Mouse (Mus musculus): ENCODE data around the gene Abracl. TPM values are rescaled to one million over a fixed set of nuclear protein-coding genes. Genes with fewer than 3 reads are reported as not detected.

The Abracl gene
- total RNA-seq, 2 experiments from 2014 or later = 24.9 to 31.0 TPM

DNA sequence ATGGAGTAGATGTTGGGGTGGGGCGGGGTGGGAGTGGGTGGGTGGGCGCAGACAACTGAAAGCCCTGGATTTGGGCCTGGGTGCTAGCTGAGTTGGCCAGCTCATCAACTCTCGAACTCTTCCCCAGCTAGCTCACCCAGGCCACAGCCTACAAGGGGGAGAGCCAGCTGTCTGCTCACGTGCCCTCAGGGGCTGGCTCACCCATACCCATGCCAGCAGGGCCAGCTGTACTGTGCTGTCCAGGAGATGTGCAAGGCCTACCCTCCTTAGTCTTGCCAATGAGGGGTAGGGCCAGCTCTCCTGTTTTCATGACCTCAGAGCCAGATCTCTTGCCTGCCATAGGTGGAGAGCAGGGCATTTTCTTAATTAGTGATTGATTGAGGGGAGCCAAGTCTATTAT lies 11.3 kb upstream of the Abracl start:
- no peak for DNase-seq (ENCODE audit: low spot score in 2 of 2)

DNA sequence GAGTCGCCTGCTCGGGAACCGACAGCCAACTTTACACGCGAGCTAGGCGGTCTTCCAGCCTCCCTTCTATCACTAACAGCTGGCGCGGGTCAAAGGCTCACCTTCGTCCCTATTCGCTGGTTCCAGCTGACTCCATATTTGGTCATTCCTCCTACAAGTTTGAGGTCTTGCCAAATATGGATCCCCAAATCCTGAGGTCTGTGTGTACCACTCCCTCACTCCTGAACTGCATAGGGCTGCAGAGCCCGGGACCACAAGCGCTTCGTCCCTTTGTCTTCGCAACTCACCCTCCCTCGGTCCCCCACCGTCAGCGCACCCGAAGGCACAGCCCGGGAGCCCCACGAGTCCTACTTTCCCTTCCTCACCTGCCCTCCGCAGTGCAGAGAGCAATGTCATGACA lies 776 bp downstream of the Abracl start:
- peak; percentile 34 to 41 for DNase-seq (ENCODE audit: low spot score in 2 of 2)

DNA sequence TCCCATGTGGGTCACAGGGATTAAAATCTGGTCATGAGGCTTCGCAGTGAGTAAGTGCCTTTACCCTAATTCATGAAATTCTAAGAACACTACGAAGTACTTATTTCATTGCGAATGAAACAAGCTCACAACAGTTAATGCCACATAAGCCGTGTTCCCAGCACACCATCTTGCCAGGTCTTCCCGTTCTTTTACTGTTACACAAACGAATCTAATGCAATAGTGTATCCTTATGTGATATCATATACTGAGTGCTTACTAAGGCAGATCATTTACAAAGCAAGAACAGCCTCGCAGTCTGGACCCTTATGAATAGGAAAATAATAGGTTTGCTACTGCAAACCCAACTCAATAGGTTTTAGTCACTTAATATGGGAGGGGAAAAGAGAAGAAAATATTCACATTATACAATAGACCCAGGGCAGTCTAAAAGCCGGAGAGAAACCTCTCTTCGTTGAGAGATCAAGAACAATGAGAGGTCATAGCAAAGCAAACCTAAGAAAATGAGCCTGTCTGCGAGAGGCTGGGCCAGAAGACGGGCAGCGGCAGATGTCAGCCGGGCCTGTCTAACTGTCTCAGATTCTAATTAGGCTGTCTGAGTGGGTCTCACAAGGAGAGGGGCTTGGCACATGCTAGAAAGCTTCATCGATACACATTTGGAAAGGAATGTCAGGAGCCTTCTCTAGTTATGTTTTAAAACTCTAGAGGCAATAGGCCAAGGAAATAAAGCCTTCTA lies 1.3 kb downstream of the Abracl start:
- no peak for DNase-seq (ENCODE audit: low spot score in 2 of 2)

DNA sequence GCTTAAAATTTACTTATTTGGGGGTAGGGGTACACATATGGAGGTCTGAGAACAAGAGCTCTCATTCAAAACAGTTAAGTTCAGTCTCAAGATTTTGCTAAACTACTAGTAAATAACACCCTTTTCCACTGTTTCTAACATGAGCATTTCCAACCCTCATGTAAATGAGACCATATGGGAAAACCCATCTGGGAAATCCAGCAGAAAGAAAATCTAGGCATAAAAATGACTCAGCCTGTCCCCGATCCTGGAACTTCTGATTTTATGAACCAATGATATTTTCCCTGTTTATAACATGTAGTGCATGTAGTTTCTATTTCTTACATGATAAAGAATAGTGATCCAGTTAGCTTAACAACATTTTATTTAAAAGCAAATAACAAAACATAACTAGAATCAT lies 2.2 kb downstream of the Abracl start:
- DNase-seq (ENCODE audit: low spot score in 2 of 2) = peak in 1 of 2 experiments; percentile 28

DNA sequence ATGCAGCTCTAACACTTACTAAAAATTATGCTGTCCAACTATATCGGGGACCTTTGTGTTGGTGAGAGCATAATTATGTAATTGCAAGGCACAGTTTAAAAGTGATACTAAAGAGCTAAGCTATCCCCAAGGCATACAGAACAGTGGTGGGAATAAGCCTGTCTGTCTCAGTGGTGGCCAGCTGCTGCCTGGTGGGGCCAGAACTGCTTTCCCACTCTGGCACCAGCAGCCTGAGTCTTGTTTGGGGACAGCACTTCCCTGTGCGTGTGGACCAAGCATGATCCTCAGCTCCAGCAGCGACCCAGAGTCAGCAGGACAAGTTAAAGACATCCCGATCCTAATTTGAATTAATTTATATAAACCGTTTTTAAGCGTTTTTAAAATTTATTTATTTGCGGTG lies 2.6 kb downstream of the Abracl start:
- no peak for DNase-seq (ENCODE audit: low spot score in 2 of 2)

DNA sequence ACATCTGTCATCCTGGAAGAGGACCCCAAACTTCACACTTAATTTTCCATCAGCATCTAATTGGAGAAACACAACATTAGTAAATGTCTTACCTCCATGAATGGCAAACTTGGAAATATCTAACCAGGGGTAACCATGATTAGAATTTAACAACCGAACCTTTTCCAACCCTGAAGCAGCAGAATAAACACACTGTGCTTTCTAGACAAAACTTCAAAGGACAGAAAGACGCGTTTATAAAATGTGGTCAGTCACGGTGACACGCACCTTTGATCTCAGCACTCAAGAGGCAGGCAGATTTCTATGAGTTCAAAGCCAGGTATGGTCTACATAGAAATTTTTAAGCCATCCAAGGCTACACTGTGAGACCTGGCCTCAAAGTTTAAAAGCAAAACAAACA lies 11.3 kb downstream of the Abracl start:
- no peak for DNase-seq (ENCODE audit: low spot score in 2 of 2)

DNA sequence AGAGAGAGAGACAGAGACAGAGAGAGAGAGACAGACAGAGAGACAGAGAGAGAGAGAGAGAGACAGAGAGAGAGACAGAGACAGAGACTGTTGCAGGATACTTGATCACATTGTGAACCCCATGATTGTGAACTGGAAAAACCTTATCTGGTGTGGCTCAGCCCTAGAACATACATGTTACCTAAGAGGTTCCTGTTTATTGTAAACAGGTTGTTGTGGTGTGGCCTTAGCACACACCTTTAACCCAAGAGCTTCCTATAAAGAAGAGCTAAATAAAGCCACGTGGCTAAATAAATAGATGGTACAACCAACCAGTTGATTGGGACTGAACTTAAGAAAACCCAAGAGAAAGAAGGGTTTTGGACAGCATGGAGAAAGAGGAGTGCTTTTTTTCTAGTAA lies 13.3 kb downstream of the Abracl start:
- DNase-seq (ENCODE audit: low spot score in 2 of 2) = no peak

DNA sequence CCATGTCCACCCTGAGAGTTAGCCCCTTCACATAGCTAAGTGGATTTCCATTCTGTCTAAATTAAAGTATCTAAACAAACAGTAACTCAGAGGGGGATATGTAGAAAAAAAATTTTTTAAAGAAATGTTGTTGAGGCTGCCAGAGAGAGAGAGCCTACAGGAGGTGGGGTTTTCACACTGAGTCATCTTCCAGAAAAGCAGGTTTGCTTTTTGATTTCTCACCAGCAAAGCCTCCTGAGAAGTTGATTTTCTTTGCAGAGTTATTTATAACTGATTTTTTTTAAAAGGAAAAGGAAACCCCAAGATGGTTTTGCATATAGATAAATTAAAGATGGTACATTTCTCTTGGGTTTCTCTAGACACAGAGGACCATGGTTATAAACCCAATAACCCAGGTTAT lies 15.0 kb downstream of the Abracl start:
- DNase-seq (ENCODE audit: low spot score in 2 of 2) = no peak

DNA sequence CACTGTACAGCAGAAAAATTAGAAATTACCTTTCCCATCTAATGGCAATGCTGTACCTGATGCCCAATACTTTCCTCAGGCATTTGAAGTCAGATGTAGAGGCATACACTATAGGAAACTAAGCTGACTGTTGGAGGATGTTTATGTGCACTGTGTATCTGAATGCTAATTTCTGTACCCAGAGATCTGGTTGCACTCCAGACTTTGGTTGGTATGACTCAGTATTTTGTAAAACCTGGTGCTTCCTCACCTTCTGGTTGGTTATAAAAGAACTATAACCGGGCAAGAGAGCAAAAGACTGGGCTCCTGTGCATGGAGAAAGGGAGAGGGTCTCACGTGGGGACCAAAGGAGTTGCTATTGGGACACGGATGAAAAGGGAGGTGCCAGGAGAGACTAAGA lies 15.8 kb downstream of the Abracl start:
- DNase-seq (ENCODE audit: low spot score in 2 of 2) = no peak

DNA sequence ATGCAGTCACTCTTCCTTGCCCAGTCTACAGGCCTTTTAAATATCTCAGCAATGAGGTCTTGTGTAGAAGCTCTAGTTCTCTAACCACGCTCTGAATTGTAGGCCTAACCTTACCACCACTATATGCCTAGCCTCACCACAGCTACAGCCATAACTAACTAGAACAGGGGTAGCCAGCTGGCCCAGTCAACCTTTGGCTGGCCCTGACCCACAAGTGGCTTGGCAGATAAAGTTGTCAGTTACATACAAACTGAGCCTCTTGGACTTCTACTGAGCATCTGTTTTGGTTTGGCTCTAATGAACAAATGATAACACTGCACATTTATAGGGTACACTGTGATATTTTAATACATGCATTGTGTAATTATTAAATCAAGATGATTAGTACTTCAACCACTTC lies 16.3 kb downstream of the Abracl start:
- DNase-seq (ENCODE audit: low spot score in 2 of 2) = peak in 1 of 2 experiments; percentile 32

DNA sequence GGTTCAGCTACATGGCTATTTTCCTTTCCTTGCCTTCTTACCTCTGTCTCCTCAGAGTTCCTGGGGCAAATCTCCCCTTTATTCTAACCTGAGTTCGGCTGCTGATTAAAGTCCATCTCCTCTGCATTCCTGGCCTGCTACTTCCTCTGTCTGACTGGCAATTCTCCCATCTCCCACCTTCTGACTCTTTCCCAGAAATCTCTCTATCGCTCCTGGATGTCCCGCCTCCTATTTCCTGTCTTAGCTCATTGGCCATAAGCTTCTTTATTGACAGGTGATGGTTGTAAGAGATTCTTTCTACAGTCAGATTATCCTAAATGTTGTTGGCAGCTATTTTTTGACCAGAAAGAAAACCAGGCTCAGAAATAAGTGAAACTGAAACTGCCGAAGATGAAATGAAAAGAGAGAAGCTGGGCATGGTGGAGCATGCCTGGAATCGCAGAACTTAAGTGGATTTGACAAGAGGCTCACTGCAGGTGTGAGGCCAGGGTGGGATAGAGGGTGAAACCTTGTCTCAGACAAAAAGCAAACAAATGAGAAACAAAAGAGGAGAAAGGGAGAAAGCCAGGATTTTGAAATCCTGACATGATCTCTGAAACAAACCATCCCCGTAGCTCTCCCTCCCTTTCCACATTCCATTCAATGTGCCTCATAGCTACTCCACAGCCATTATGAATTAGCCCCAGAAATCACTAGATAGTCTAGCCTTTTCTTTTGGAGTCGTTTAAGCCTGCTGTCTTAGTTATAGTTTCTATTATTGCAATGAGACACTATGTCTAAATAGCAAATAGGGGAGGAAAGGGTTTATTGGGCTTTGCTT lies 17.7 kb downstream of the Abracl start:
- DNase-seq (ENCODE audit: low spot score in 2 of 2) = no peak

DNA sequence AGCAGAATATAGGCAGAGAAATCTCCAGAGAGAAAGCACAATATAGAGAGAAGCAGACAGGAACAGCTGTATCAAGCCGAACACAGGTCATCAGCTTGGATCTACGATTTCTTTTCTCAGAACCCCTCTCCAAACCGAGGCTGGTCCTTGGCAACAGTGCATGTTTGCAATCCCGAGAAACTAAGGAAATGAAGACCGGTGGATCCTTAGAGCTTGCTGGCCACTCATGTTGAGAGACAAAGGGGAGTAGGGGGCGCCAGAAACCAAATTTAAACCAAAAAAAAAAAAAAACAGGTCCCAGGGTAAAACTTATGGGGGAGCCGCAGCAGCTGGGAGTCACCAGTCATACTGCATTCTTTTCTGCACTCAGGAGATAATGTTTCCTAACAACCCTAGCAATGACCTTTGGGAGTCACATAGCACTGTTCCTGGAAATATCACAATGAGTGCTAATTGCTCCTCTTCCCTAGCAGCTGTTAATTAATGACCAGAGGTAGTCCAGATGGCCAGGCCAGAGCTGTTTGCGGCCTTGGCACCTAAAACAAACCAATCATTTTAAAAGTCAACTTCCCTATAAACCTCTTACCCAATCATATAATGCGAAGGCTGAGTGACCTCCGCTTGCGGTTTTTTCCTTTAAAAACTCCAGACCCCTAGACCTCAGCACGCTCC lies 19.0 kb downstream of the Abracl start:
- DNase-seq (ENCODE audit: low spot score in 2 of 2) = no peak

DNA sequence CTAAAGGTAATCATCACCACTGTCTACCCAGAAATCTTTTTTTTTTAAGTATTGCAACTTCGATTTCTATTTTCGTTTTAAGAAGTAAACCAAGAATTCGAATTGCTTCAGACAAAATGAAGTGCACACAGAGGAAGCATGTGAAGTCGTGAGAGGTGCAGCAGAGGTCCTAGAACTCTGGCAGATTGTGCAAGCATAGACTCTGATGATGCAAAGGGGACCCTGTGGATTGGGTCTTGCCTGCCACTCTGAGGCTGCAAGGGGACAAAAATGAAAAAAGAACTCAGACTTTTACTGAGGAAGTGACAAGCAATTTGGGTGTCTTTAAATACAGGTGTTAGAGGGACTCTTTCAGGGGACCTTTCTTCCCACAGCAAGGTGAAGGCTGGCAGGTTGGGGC lies 32.5 kb downstream of the Abracl start:
- DNase-seq (ENCODE audit: low spot score in 2 of 2) = no peak

DNA sequence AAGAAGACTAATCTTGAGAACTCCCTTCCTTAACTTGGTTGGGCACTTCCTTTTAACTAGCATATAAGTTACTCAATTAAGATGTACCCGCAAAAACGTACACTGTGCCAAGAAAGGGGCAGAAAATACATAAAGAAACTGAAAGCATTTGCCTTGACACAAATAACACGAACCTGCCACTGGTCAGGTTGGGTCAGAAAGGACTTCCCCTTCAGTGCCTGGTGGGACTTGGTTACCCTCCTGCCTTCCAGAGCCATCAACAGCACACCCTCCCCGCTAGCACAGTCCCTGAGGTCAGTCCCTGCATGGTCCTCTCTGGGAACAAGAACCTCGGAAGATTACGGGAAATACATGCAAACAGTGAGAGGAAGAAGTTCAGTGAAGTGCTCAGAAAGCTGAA lies 34.0 kb downstream of the Abracl start:
- no peak for DNase-seq (ENCODE audit: low spot score in 2 of 2)

DNA sequence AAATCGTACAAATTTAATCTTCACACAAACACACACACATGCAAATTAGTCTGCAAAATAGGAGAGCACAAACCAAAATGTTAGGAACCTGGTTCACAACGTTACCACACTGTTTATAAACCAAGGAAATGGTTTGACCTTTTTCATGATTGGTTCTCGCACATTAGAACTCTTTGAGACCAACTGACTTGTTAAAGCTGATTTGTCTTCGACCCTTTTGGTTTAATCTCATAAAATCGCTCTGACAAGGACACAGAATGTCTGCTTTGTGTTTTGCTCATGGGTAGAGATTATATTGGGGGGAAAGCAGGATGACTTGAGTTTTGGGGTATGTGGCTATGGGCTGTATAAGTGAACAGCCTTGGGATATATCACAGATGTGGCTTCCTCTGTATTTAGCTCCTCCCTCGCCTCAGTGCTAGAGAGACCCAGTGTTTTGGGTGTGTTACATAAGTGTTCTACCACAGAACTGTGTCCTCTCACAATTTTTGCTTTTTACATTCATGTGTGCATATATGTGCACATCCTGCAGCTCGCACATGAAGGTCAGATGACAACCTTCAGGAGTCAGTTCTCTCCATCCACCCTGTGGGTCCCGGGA lies 35.2 kb downstream of the Abracl start:
- no peak for DNase-seq (ENCODE audit: low spot score in 2 of 2)

DNA sequence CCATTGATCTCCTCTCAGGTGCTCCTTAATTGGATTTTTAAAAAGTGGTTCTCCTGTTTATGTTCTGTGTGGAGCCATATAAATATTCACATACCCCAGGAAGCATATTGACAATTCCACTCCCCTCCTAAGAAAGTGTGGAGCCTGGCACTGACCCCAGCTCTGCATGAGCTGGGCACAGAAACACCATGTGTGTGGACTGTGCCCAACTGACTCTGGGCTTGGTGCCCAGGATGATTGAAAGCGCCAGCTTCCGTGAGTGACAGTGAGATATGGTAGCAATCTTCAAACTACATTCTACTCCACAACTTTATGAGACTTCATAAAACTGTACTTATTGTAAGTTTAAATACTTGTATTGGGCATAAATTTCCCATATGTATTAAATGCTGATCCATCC lies 39.8 kb downstream of the Abracl start:
- DNase-seq (ENCODE audit: low spot score in 2 of 2) = peak; percentile 31 to 54

DNA sequence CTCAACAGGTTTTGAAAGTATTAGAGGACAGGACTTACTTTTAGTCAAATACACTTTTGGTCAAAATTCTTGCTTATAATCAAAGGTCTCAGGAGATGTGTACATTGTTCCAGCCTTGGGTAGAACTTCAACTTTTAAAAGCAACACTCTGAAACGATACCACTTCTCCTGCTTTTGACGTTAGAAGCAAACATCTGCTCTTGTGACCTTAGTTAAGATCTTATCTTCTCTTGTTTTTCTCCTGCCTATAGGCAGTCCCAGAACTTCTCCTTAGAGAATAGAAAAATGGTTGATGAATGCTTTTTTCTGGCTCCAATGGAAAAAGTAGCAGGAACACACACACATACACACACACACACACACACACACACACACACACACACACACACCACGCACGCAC lies 57.0 kb downstream of the Abracl start:
- DNase-seq (ENCODE audit: low spot score in 2 of 2) = no peak

Other genes starting within 250 kb of the Abracl start
- under 1 TPM; 0.21 TPM for gene Txlnb, start 227.1 kb downstream of the Abracl start, total RNA-seq (2021)
- gene Heca, start 75.2 kb downstream of the Abracl start, total RNA-seq (2021) = 10 to 100 TPM; 28.0 to 33.0 TPM
- 10 to 100 TPM; 63.9 to 66.1 TPM for gene Reps1, start 32.6 kb upstream of the Abracl start, total RNA-seq (2021)
- under 1 TPM; 0.83 to 0.99 TPM for gene Ect2l, start 187.6 kb upstream of the Abracl start, total RNA-seq (2021)
- gene Ccdc28a, start 211.7 kb upstream of the Abracl start, total RNA-seq (2021) = 10 to 100 TPM; 16.4 to 18.4 TPM